Mouse (Mus musculus) midbrain, embryonic 11.5 days (tissue): Measurements from ENCODE around the gene Gm43191. TPM values are rescaled to one million over a fixed set of nuclear protein-coding genes. Genes with fewer than 3 reads are reported as not detected.
A peak's percentile ranks its signal among the peaks of the same experiment; 100 is the strongest.
"Not testable (repeated sequence)": the region's sequence is repeated elsewhere in the genome, so short reads cannot be mapped to it uniquely, and the experiment has no call there.

ENCODE experiments used
- ATAC-seq: fragments of 200-750 bp; cut with Nextera tagmentation; 2 replicates; pipeline ENCODE4 v1.8.0; 2017; ENCODE audit warnings: moderate TSS enrichment, moderate library complexity; ENCODE audit not compliant: low FRiP score
- DNase-seq: peaks from one replicate; pipeline ENCODE4 v3.0.0; 2015; ENCODE audit warnings: low spot score; ENCODE audit errors: missing footprints
- H3K27ac ChIP-seq: fragments of 300-500 bp; sonication (generic); 2 replicates; pipeline ENCODE4 v1.5.1; 2014; ENCODE audit warnings: low read depth, low read length
- H3K27me3 ChIP-seq: fragments of 300-500 bp; sonication (generic); 2 replicates; pipeline ENCODE4 v1.6.1; 2014; ENCODE audit warnings: mild to moderate bottlenecking, low read length, moderate library complexity, mixed read lengths; ENCODE audit not compliant: control insufficient read depth, insufficient read depth
- H3K36me3 ChIP-seq: fragments of 300-500 bp; sonication (generic); 2 replicates; pipeline ENCODE4 v1.6.1; 2014; ENCODE audit warnings: mild to moderate bottlenecking, low read length, moderate library complexity, mixed read lengths; ENCODE audit not compliant: control insufficient read depth, insufficient read depth
- H3K4me1 ChIP-seq: fragments of 300-500 bp; sonication (generic); 2 replicates; pipeline ENCODE4 v1.6.1; 2014; ENCODE audit warnings: low read length; ENCODE audit not compliant: control insufficient read depth, insufficient read depth
- H3K4me2 ChIP-seq: fragments of 300-500 bp; sonication (generic); 2 replicates; pipeline ENCODE4 v1.6.1; 2014; ENCODE audit warnings: mild to moderate bottlenecking, moderate library complexity
- H3K4me3 ChIP-seq: fragments of 300-500 bp; sonication (generic); 2 replicates; pipeline ENCODE4 v1.5.1; 2014; ENCODE audit warnings: low read depth, low read length
- H3K9ac ChIP-seq: fragments of 300-500 bp; sonication (generic); 2 replicates; pipeline ENCODE4 v1.6.1; 2014; ENCODE audit warnings: low read length
- H3K9me3 ChIP-seq: fragments of 300-500 bp; sonication (generic); 2 replicates; pipeline ENCODE4 v1.6.1; 2016; ENCODE audit warnings: low read length; ENCODE audit not compliant: control insufficient read depth
- WGBS: fragments of 180-500 bp; shearing (Covaris S2); extraction: QIAGEN DNeasy Blood & Tissue Kit; methylation state at CpG from one replicate; pipeline ENCODE4 v1.1.7; 2014; 5-methylcytosine and 5-hydroxymethylcytosine counted together
- polyA plus RNA-seq: library from polyadenylated mRNA; unstranded; fragments of >200 nt; fragmentation: Nextera tagmentation; extraction: Ambion mirVana; gene quantifications from 2 replicates; pipeline ENCODE4 v1.2.1, GENCODE M21; 2014

Gene Gm43191
- polyA plus RNA-seq, 1 experiment from 2014 or later, result not detected

DNA sequence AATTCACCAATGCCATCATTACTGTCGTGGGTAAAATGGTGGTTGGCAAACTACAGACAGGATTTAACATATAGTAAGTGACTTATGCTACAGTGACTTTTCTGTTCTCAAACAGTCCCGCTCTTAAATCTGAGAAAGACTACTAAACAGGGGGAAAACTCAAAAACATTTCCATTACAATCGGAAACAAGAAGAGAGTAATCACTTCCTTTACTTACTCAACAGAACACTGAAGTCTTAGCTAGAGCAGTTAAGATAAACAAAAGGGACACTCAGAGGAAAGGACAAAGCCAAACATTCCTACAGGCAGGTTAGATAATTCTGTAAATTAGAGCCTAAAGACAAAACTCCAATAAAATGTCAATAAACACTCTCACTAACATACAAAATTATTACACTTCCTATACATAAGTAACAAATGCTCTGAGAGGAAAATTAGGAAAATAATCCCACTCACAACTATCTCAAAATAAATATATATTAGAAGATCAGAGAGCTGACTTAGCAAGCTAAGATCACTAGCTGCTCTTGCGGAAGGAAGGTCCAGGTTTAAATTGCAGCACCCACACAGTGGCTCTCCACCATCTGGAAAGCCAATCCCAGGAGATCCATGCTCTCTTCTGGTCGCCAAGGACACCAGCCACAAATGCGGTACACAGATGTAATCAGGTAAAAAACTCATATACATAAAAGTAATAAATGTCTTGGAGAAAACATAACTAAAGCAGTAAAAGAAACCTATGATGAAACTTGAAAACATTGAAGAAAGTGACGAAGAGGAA, 24.7 kb downstream of the Gm43191 start:
- no peak overlapping the region for H3K9ac ChIP-seq
- H3K4me3 ChIP-seq, result no peak overlapping the region
- no peaks in the 10 kb centered on the region for H3K27me3 ChIP-seq
- H3K9me3 ChIP-seq, result no peaks in the 10 kb centered on the region
- no peak overlapping the region for H3K27ac ChIP-seq
- no peak for DNase-seq
- no peaks in the 10 kb centered on the region for H3K36me3 ChIP-seq
- H3K4me1 ChIP-seq, result peaks cover 19% of the 10 kb centered on the region
- no peak for ATAC-seq
- 87% methylated on average over 7 of the region's 7 CpGs for WGBS
- no peak overlapping the region for H3K4me2 ChIP-seq

DNA sequence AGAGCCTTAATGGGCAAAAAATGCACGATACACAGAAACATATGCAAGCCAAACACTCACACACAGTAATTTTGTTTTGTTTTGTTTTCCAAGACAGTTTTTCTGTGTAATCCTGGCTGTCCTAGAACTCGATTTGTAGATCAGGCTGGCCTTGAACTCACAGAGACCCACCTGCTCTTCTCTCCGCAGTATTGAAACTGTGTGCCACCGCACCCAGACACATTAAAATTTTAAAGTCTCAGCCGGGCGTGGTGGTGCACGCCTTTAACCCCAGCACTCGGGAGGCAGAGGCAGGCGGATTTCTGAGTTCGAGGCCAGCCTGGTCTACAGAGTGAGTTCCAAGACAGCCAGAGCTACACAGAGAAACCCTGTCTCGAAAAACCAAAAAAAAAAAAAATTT, 27.0 kb downstream of the Gm43191 start:
- WGBS, result 93% methylated on average over 11 of the region's 11 CpGs
- not testable (repeated sequence) for H3K36me3 ChIP-seq, H3K4me3 ChIP-seq, H3K9ac ChIP-seq, ATAC-seq, H3K4me2 ChIP-seq, H3K4me1 ChIP-seq, H3K27ac ChIP-seq, H3K9me3 ChIP-seq, H3K27me3 ChIP-seq, DNase-seq

DNA sequence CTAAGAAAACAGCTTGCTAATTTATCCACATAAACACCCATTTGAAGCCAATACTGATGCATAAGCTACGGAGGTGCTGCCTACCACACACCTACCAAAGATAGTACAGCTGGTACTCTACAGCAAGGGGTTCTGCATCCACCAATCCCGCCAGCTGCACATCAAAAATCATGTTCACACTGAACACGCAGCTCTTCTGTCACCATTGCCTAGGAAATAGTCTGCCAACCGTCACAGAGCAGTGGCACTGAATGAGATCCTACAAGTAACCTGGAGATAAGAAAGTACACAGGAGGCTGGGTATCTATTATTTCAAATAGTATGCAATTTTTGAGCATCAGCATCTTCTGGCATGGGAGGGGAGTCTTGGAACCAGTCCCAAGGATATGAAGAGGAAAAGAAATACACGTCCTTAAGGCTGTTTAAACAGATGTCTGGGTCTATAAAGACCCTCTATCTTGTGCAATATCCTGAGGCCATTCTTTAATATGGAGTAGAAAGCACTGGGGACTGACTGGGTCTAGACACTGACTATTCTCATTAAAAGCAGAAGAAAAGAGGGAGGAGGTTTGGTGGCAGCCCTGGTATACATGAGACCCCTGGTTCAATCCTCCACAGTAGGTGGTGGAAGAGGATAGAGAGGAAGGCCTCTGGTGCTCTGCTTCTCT, 27.6 kb downstream of the Gm43191 start:
- no peaks in the 10 kb centered on the region for H3K27me3 ChIP-seq
- 86% methylated on average over 5 of the region's 5 CpGs for WGBS
- H3K4me1 ChIP-seq, result peaks cover 2% of the 10 kb centered on the region; the same call in 1 of the 2 replicates
- no peak overlapping the region for H3K9ac ChIP-seq
- H3K36me3 ChIP-seq, result no peaks in the 10 kb centered on the region
- H3K27ac ChIP-seq, result no peak overlapping the region
- peak; percentile 75 for DNase-seq
- ATAC-seq, result no peak
- no peak overlapping the region for H3K4me2 ChIP-seq
- no peak overlapping the region for H3K4me3 ChIP-seq
- no peaks in the 10 kb centered on the region for H3K9me3 ChIP-seq

DNA sequence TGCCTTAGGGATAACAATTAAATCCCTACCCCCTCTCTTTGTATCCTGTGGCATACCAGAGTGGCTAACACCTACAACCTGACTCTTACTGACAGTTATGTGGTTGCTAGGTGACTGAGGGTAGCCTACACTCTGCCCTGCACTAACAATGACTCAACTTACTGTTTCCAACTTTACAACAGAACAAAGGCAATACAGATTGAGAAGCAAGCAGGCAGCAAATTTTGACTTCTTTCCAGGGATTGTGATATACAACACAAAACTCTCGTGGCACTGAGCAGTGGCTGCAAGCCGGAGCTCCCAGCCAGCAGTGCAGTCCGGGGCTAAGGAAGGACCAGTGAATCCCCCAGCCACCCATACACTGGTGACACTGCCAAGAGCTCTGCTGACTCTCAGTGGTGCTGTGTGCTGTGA, 29.0 kb downstream of the Gm43191 start:
- Histone ChIP-seq H3K4me3 (no peak overlapping the region), H3K27me3 (no peaks in the 10 kb centered on the region), H3K9me3 (no peaks in the 10 kb centered on the region), H3K36me3 (no peaks in the 10 kb centered on the region), H3K9ac (no peak overlapping the region), H3K4me2 (no peak overlapping the region), H3K4me1 (peaks cover 2% of the 10 kb centered on the region; the same call in 1 of the 2 replicates), H3K27ac (no peak overlapping the region)
- DNase-seq (peak; percentile 76), ATAC-seq (0 out of 2 replicates have a peak, but pooled peaks have one; percentile 38)
- 74% methylated on average over 3 of the region's 3 CpGs for WGBS

DNA sequence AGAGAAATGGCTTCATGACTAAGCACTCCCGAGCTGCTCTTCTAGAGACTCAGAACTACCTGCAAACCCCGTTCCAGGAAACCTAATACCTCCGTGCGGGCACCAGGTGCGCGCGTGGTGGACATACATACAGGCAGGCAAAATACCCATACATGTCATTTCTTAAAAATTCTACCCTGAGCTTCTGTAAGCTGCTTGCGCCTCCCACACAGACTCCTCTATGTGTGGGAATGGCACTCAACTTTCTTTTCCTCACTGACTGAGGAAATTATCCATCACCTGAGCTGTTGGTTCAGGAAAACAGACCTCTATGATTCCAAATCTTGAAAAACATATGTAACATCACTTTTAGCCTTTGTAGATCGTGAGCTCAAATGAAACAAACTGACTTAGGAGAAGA, 30.4 kb downstream of the Gm43191 start:
- H3K9ac ChIP-seq, result no peak overlapping the region
- H3K4me3 ChIP-seq, result no peak overlapping the region
- H3K9me3 ChIP-seq, result no peaks in the 10 kb centered on the region
- H3K27me3 ChIP-seq, result no peaks in the 10 kb centered on the region
- no peaks in the 10 kb centered on the region for H3K4me1 ChIP-seq
- H3K36me3 ChIP-seq, result no peaks in the 10 kb centered on the region
- no peak overlapping the region for H3K4me2 ChIP-seq
- H3K27ac ChIP-seq, result no peak overlapping the region
- ATAC-seq (no peak), DNase-seq (no peak)
- WGBS, result 95% methylated on average over 9 of the region's 9 CpGs

DNA sequence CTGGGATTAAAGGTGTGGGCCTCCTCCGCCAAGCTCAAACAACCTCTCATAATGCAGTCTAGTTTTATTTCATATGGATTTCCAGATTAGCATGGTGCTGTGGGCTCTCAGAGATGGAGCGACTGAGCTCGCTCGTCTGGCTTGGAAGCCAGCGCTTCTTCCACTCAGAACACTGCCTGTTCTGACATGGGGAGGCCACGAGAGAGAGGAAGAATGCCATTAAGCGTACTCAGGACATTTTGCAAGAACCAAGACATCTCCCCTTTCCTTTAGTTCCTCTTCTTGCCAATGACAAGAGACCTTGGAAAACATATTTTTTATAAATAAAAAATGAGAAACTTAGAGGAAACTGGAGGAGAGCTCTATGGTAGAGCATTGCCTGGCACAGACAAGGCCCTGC, 32.3 kb downstream of the Gm43191 start:
- Histone ChIP-seq H3K4me3 (no peak overlapping the region), H3K9me3 (no peaks in the 10 kb centered on the region), H3K27me3 (no peaks in the 10 kb centered on the region), H3K4me2 (no peak overlapping the region), H3K9ac (no peak overlapping the region), H3K4me1 (no peaks in the 10 kb centered on the region), H3K27ac (no peak overlapping the region), H3K36me3 (peaks cover 5% of the 10 kb centered on the region; the same call in 1 of the 2 replicates)
- ATAC-seq, result no peak
- WGBS, result 94% methylated on average over 7 of the region's 7 CpGs
- no peak for DNase-seq

DNA sequence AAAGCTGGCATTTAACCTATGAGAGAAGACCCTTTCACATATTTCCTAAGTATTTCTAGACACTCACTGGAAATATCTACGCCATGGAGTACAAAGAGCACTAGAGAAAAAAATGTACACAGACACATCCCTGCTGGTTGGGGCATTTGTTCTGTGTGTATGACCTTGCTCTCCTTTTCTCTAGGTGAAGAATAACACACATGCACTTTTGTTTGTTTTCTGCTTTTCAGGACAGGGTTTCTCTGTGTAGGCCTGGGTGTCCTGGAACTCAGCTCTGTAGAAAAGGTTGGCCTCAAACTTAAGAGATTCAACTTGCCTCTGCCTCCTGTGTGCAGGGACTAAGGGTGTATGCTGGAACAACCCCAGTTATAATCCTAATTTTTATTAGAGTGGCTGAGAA, 34.7 kb downstream of the Gm43191 start:
- ATAC-seq (no peak), DNase-seq (peak; percentile 51)
- Histone ChIP-seq H3K27ac (no peak overlapping the region), H3K4me3 (no peak overlapping the region), H3K9me3 (no peaks in the 10 kb centered on the region), H3K4me1 (no peaks in the 10 kb centered on the region), H3K9ac (no peak overlapping the region), H3K4me2 (no peak overlapping the region), H3K27me3 (no peaks in the 10 kb centered on the region), H3K36me3 (peaks cover 9% of the 10 kb centered on the region)
- WGBS, result 95% methylated on average over 1 of the region's 1 CpGs

DNA sequence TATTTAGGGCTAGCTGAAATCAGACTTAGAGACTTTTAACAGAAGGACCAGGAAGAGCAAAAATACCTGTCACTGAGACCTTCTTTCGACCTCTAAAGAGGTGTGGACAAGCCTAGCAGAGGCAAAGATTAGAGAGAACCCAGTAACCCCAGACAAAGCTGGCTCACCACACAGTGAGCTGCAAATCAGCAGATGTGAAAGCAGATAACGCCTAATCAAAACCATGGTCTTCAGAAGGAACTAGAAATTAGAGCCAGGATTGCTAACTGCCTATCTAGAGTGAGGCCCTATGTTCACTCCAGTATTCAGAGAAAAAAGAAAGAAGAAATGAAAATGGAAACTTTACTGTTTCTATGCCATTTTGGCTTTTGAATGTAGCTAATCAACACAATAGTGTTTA, 38.7 kb downstream of the Gm43191 start:
- DNase-seq (no peak), ATAC-seq (no peak)
- Histone ChIP-seq H3K9ac (no peak overlapping the region), H3K4me3 (no peak overlapping the region), H3K9me3 (no peaks in the 10 kb centered on the region), H3K36me3 (peaks cover 18% of the 10 kb centered on the region), H3K27me3 (no peaks in the 10 kb centered on the region), H3K27ac (no peak overlapping the region), H3K4me1 (no peaks in the 10 kb centered on the region), H3K4me2 (no peak overlapping the region)
- 99% methylated on average over 2 of the region's 2 CpGs for WGBS

DNA sequence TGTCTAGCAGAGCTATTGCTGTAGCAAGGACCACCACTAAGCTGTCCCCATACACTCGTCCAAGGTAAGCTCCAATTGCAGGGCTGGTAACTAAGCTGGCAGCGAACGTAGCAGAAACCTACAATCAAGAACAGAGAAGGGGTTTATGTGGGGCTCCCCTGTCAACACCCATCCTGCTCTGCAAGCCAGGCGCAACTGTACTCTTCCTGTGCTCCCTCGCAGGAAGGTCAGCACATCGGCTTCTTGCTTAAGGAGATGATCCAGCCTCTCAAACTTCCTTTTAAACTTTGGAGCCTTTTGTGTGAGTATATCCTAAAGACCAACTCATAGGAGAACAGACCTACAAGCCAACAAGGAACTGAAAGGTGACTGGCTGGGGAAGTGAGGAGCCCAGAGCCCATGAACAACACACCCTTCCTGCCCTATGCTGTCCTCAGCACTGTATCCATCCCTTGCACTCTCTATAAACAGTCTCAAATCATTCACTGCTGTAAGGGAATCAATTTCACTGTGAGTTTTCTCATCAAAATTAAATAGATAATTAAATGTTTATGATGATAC, 39.2 kb downstream of the Gm43191 start:
- H3K4me3 ChIP-seq, result no peak overlapping the region
- H3K27me3 ChIP-seq, result no peaks in the 10 kb centered on the region
- H3K4me2 ChIP-seq, result no peak overlapping the region
- H3K27ac ChIP-seq, result no peak overlapping the region
- H3K9ac ChIP-seq, result no peak overlapping the region
- ATAC-seq, result no peak
- H3K4me1 ChIP-seq, result no peaks in the 10 kb centered on the region
- DNase-seq, result no peak
- 97% methylated on average over 6 of the region's 6 CpGs for WGBS
- H3K9me3 ChIP-seq, result no peaks in the 10 kb centered on the region
- H3K36me3 ChIP-seq, result peaks cover 18% of the 10 kb centered on the region
